Mouse (Mus musculus) central nervous system, embryonic 14 days (tissue): ENCODE results near the gene Gm3259. TPM values are rescaled to one million over a fixed set of nuclear protein-coding genes. Genes with fewer than 3 reads are reported as not detected.

Experiments
- polyA plus RNA-seq: library from polyadenylated mRNA; depleted of rRNA; stranded (reverse); fragments of >200 nt; gene quantifications from 2 replicates; pipeline ENCODE4 v1.2.3, GENCODE M21; 2012; rRNA removed

The Gm3259 gene
- not detected in 2 replicates for polyA plus RNA-seq

GRCm38 (mm10) chr5:95305611-95306010, at the start of gene Gm3259:
Gm3259 (plus strand) TSS chr5:95305911.

GRCm38 (mm10) chr5:95272668-95273067, 33.0 kb upstream of the Gm3259 start, which contains the start of gene Gm10424:
Gm10424 (minus strand) TSS chr5:95272768.

Other genes starting within 250 kb of the Gm3259 start
- not detected in 2 replicates for gene Gm7942, start 199.0 kb upstream of the Gm3259 start, polyA plus RNA-seq
- gene Gm16513, start 123.3 kb upstream of the Gm3259 start, polyA plus RNA-seq: not detected in 2 replicates
- gene Gm10424, start 33.1 kb upstream of the Gm3259 start, polyA plus RNA-seq: not detected in 2 replicates
- gene D5Ertd577e, start 150.9 kb downstream of the Gm3259 start, polyA plus RNA-seq: not detected in 2 replicates
- gene Gm3286, start 204.8 kb downstream of the Gm3259 start, polyA plus RNA-seq: not detected in 2 replicates